Mouse (Mus musculus): Measurements from ENCODE around the gene Tstd2. TPM values are rescaled to one million over a fixed set of nuclear protein-coding genes. Genes with fewer than 3 reads are reported as not detected.
A peak's percentile ranks its signal among the peaks of the same experiment; 100 is the strongest.

Tstd2 gene
- total and polyA plus RNA-seq, 2 experiments from 2014 or later, result 18.9 to 27.6 TPM

- H3K36me3 ChIP-seq (ENCODE audit: insufficient read depth, low read length), result peaks cover 60% of the 10 kb centered on the region
- H3K9ac ChIP-seq (replicated peaks; ENCODE audit: low read length, poor library complexity, severe bottlenecking), result no peak overlapping the region
- DNase-seq (ENCODE audit: low spot score) (no peak), ATAC-seq (ENCODE audit: low FRiP score) (no peak)
- 90% methylated on average over 7 of the region's 7 CpGs for WGBS
- TF ChIP-seq CTCF (IDR thresholded peaks at IDR 0.05), result peak; percentile 18; the same call in 1 of the 2 replicates
- H3K27me3 ChIP-seq (ENCODE audit: insufficient read depth, low read length), result no peaks in the 10 kb centered on the region
- H3K9me3 ChIP-seq (ENCODE audit: low read length), result no peaks in the 10 kb centered on the region
- H3K4me1 ChIP-seq (ENCODE audit: insufficient read depth, low read length), result no peaks in the 10 kb centered on the region
- no peak overlapping the region for H3K4me2 ChIP-seq (ENCODE audit: low read depth, low read length, poor library complexity, severe bottlenecking)
- H3K27ac ChIP-seq (ENCODE audit: low read depth, low read length), result no peak overlapping the region
- H3K4me3 ChIP-seq (ENCODE audit: low read depth, low read length), result no peak overlapping the region
Observed at GRCm38 (mm10) chr4:46177496-46177895, 39.0 kb upstream of the Tstd2 start.

DNA sequence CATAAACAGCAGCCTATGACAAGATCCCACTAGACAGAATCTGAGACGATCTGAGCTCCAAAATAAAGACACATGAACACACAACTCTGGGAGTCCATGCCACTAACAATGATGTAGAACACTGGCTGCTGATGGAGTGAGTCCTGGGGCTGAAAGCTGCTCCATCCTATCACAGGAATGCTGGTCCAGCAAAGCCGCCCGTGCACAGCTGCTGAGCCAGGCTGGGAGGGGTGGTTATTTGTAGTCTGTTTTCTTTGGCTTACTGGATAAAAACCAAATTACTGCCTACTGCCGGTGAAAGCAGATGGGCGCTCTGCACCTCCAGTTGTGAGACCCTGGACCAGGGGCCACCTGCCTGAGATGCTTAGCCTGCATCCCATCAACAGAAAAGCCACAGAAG lies 38.5 kb upstream of the Tstd2 start:
- H3K36me3 ChIP-seq (ENCODE audit: insufficient read depth, low read length), result peaks cover 58% of the 10 kb centered on the region
- DNase-seq (ENCODE audit: low spot score) (no peak), ATAC-seq (ENCODE audit: low FRiP score) (no peak)
- no peaks in the 10 kb centered on the region for H3K27me3 ChIP-seq (ENCODE audit: insufficient read depth, low read length)
- no peak overlapping the region for H3K4me2 ChIP-seq (ENCODE audit: low read depth, low read length, poor library complexity, severe bottlenecking)
- no peaks in the 10 kb centered on the region for H3K4me1 ChIP-seq (ENCODE audit: insufficient read depth, low read length)
- no peak overlapping the region for H3K9ac ChIP-seq (replicated peaks; ENCODE audit: low read length, poor library complexity, severe bottlenecking)
- WGBS, result 83% methylated on average over 5 of the region's 5 CpGs
- no peaks in the 10 kb centered on the region for H3K9me3 ChIP-seq (ENCODE audit: low read length)
- H3K4me3 ChIP-seq (ENCODE audit: low read depth, low read length), result no peak overlapping the region
- H3K27ac ChIP-seq (ENCODE audit: low read depth, low read length), result no peak overlapping the region
- no peak for TF ChIP-seq CTCF (IDR thresholded peaks at IDR 0.05)

GRCm38 (mm10) chr4:46176313-46176712 lies 37.8 kb upstream of the Tstd2 start:
- Histone ChIP-seq H3K4me2 (ENCODE audit: low read depth, low read length, poor library complexity, severe bottlenecking) (no peak overlapping the region), H3K4me3 (ENCODE audit: low read depth, low read length) (no peak overlapping the region), H3K4me1 (ENCODE audit: insufficient read depth, low read length) (no peaks in the 10 kb centered on the region), H3K36me3 (ENCODE audit: insufficient read depth, low read length) (peaks cover 61% of the 10 kb centered on the region), H3K9me3 (ENCODE audit: low read length) (no peaks in the 10 kb centered on the region), H3K27ac (ENCODE audit: low read depth, low read length) (no peak overlapping the region), H3K9ac (replicated peaks; ENCODE audit: low read length, poor library complexity, severe bottlenecking) (no peak overlapping the region), H3K27me3 (ENCODE audit: insufficient read depth, low read length) (no peaks in the 10 kb centered on the region)
- ATAC-seq (ENCODE audit: low FRiP score) (no peak), DNase-seq (ENCODE audit: low spot score) (no peak)
- 76% methylated on average over 4 of the region's 4 CpGs for WGBS
- peak; percentile 55 for TF ChIP-seq CTCF (IDR thresholded peaks at IDR 0.05)

GRCm38 (mm10) chr4:46171761-46172160 lies 33.3 kb upstream of the Tstd2 start:
- ATAC-seq (ENCODE audit: low FRiP score), result no peak
- no peak for TF ChIP-seq CTCF (IDR thresholded peaks at IDR 0.05)

DNA sequence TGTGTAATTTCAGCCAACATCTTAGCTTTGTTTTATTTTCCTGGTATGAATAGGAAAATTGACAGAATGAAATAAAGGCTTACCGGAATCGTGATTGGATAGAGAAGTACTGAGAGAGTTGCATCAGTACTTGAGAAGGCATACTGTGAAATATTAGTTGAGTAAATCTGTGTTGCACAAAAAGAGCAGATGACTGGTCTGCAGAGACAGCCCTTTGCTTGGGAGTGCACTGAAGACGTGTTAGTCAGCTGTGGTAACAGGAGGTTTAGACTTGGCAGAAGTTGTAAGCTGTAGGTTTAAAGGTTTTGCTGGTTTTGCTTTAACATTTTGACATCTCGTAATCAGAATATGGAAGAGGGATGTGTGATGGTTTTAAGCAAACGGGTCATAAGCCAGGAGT lies 27.3 kb upstream of the Tstd2 start:
- no peak overlapping the region for H3K4me3 ChIP-seq (ENCODE audit: low read depth, low read length)
- no peaks in the 10 kb centered on the region for H3K4me1 ChIP-seq (ENCODE audit: insufficient read depth, low read length)
- TF ChIP-seq CTCF (IDR thresholded peaks at IDR 0.05), result no peak
- H3K36me3 ChIP-seq (ENCODE audit: insufficient read depth, low read length), result peaks cover 70% of the 10 kb centered on the region
- H3K4me2 ChIP-seq (ENCODE audit: low read depth, low read length, poor library complexity, severe bottlenecking), result no peak overlapping the region
- H3K27me3 ChIP-seq (ENCODE audit: insufficient read depth, low read length), result no peaks in the 10 kb centered on the region
- no peak overlapping the region for H3K9ac ChIP-seq (replicated peaks; ENCODE audit: low read length, poor library complexity, severe bottlenecking)
- H3K27ac ChIP-seq (ENCODE audit: low read depth, low read length), result no peak overlapping the region
- DNase-seq (ENCODE audit: low spot score), result no peak
- no peak for ATAC-seq (ENCODE audit: low FRiP score)
- H3K9me3 ChIP-seq (ENCODE audit: low read length), result no peaks in the 10 kb centered on the region
- 95% methylated on average over 5 of the region's 5 CpGs for WGBS

More at GRCm38 (mm10) chr4:46171761-46172160, 33.3 kb upstream of the Tstd2 start:
- Histone ChIP-seq H3K36me3 (ENCODE audit: insufficient read depth, low read length) (peaks cover 68% of the 10 kb centered on the region), H3K9ac (replicated peaks; ENCODE audit: low read length, poor library complexity, severe bottlenecking) (no peak overlapping the region), H3K27me3 (ENCODE audit: insufficient read depth, low read length) (no peaks in the 10 kb centered on the region), H3K4me1 (ENCODE audit: insufficient read depth, low read length) (no peaks in the 10 kb centered on the region), H3K27ac (ENCODE audit: low read depth, low read length) (no peak overlapping the region), H3K4me2 (ENCODE audit: low read depth, low read length, poor library complexity, severe bottlenecking) (no peak overlapping the region), H3K4me3 (ENCODE audit: low read depth, low read length) (no peak overlapping the region), H3K9me3 (ENCODE audit: low read length) (no peaks in the 10 kb centered on the region)
- DNase-seq (ENCODE audit: low spot score), result no peak
- 89% methylated on average over 7 of the region's 7 CpGs for WGBS

DNA sequence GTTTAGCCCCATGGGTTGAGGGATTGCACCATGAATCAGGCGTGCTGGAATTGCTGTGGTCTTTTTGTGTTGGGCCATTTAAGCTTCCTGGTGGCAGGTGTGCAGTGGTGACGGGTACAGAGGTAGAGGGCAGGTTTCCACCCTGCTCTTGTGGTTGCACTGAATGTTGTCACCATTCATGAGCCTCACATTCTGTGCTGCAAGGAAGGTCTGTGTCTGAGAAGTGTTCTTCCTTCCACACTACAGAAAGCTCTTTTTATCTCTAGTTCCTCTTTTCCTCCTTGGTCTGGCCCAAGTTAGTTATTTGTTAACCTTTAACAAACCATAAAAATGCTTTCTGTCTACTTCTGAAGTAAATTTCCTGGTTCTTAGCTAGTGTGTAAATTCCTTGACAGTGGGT lies 25.5 kb upstream of the Tstd2 start:
- 83% methylated on average over 2 of the region's 2 CpGs for WGBS
- Histone ChIP-seq H3K36me3 (ENCODE audit: insufficient read depth, low read length) (peaks cover 67% of the 10 kb centered on the region), H3K4me2 (ENCODE audit: low read depth, low read length, poor library complexity, severe bottlenecking) (no peak overlapping the region), H3K4me1 (ENCODE audit: insufficient read depth, low read length) (no peaks in the 10 kb centered on the region), H3K9me3 (ENCODE audit: low read length) (no peaks in the 10 kb centered on the region), H3K27ac (ENCODE audit: low read depth, low read length) (no peak overlapping the region), H3K27me3 (ENCODE audit: insufficient read depth, low read length) (no peaks in the 10 kb centered on the region), H3K9ac (replicated peaks; ENCODE audit: low read length, poor library complexity, severe bottlenecking) (no peak overlapping the region), H3K4me3 (ENCODE audit: low read depth, low read length) (no peak overlapping the region)
- no peak for DNase-seq (ENCODE audit: low spot score)
- ATAC-seq (ENCODE audit: low FRiP score), result no peak
- no peak for TF ChIP-seq CTCF (IDR thresholded peaks at IDR 0.05)

Measured in midbrain, postnatal 0 days (tissue).